Mouse (Mus musculus) stomach, postnatal 0 days (tissue): ENCODE data around the gene Alcam.

ENCODE experiments used
- CTCF ChIP-seq: IDR thresholded peaks from 2 replicates; pipeline ENCODE4 v1.5.1; 2016; ENCODE audit warnings: antibody characterized with exemption, low read depth, mild to moderate bottlenecking, moderate library complexity
- EP300 ChIP-seq: optimal IDR thresholded peaks from 2 replicates; pipeline ENCODE3; 2016; ENCODE audit warnings: antibody characterized with exemption

GRCm38 (mm10) chr16:52439600-52439999 lies 14.3 kb downstream of the Alcam start:
- TF ChIP-seq CTCF = no peak
- no peak for TF ChIP-seq EP300
